Mouse (Mus musculus) stomach, postnatal 0 days (tissue): ENCODE results near the gene Ftsj3. TPM values are rescaled to one million over a fixed set of nuclear protein-coding genes. Genes with fewer than 3 reads are reported as not detected.

Source experiments
- ATAC-seq: fragments of 200-750 bp; cut with Nextera tagmentation; 2 replicates; pipeline ENCODE4 v1.8.0; 2017; ENCODE audit not compliant: low FRiP score, low TSS enrichment
- DNase-seq: peaks from one replicate; pipeline ENCODE4 v3.0.0-alpha.2; 2016; ENCODE audit warnings: low spot score
- H3K27ac ChIP-seq: fragments of 300-500 bp; sonication (generic); replicated peaks from 2 replicates; pipeline ENCODE4 v1.5.1; 2014; ENCODE audit warnings: mild to moderate bottlenecking, control low read depth
- H3K27me3 ChIP-seq: fragments of 300-500 bp; sonication (generic); 2 replicates; pipeline ENCODE4 v1.6.1; 2014; ENCODE audit warnings: low read length; ENCODE audit not compliant: control insufficient read depth, insufficient read depth
- H3K36me3 ChIP-seq: fragments of 300-500 bp; sonication (generic); 2 replicates; pipeline ENCODE4 v1.6.1; 2014; ENCODE audit warnings: low read length, mixed read lengths; ENCODE audit not compliant: control insufficient read depth, insufficient read depth
- H3K4me1 ChIP-seq: fragments of 300-500 bp; sonication (generic); replicated peaks from 2 replicates; pipeline ENCODE4 v1.6.1; 2014; ENCODE audit warnings: antibody characterized with exemption; ENCODE audit not compliant: control insufficient read depth, insufficient read depth
- H3K4me2 ChIP-seq: fragments of 300-500 bp; sonication (generic); replicated peaks from 2 replicates; pipeline ENCODE4 v1.6.1; 2014; ENCODE audit warnings: low read depth, mild to moderate bottlenecking, control low read depth, moderate library complexity
- H3K4me3 ChIP-seq: fragments of 300-500 bp; sonication (generic); 2 replicates; pipeline ENCODE4 v1.5.1; 2014; ENCODE audit warnings: low read depth, low read length, control low read depth
- H3K9ac ChIP-seq: fragments of 300-500 bp; sonication (generic); 2 replicates; pipeline ENCODE4 v1.6.1; 2014; ENCODE audit warnings: mild to moderate bottlenecking, low read length, control low read depth, mixed read lengths
- H3K9me3 ChIP-seq: fragments of 300-500 bp; sonication (generic); 2 replicates; pipeline ENCODE4 v1.6.1; 2016; ENCODE audit warnings: low read length; ENCODE audit not compliant: control insufficient read depth
- CTCF ChIP-seq: IDR thresholded peaks from 2 replicates; pipeline ENCODE4 v1.5.1; 2016; ENCODE audit warnings: antibody characterized with exemption, low read depth, mild to moderate bottlenecking, moderate library complexity
- EP300 ChIP-seq: optimal IDR thresholded peaks from 2 replicates; pipeline ENCODE3; 2016; ENCODE audit warnings: antibody characterized with exemption
- WGBS: fragments of 180-500 bp; shearing (Covaris S2); extraction: QIAGEN DNeasy Blood & Tissue Kit; methylation state at CpG from one replicate; pipeline ENCODE4 v1.1.7; 2014; 5-methylcytosine and 5-hydroxymethylcytosine counted together
- polyA plus RNA-seq: library from polyadenylated mRNA; unstranded; fragments of >200 nt; fragmentation: Nextera tagmentation; extraction: Ambion mirVana; gene quantifications from 2 replicates; pipeline ENCODE4 v1.2.1, GENCODE M21; 2015

Ftsj3 gene
- 24.4 and 24.5 TPM in 2 replicates for polyA plus RNA-seq

DNA sequence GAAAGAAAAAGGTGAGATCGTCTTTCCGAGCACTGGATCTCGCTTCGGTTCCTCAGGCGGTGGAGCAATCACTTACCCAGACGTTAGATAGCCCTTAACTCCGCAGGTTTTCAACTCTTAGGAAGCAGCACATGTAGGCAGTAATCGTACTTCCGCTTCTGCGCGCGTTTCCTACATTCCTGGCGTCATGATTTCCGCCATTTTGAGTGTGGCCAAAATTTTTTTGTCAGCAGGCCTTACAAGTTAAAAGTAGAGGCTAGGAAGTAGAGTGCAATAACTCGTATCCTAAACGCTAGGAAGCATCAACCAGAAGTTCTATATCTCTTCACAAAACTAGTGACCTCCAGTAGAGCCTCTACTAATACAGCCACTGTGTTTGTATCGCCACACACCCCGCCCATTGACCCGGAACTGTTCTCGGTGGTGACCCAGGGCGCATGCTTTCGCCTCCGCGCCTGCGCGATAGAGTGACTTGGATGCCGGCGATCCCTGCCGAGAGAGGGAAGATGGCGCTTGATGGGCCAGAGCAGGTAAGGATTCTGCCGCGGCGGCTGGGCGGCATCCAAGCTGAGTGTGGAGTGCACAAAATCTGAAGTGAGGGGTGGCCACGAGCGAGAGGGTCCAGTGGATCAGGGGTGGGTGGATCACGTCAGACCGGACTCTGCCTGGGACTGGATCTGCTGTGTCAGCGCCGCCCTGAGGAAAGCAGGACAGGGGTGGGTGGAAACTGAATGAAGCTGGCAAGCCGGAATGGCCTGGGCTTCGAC is at the start of gene Ftsj3, which contains the start of gene Psmc5:
TSS of gene Ftsj3 (minus strand) at position 395 of the 767 bp plus-strand sequence.
TSS of gene Psmc5 (plus strand) at position 470 of the 767 bp plus-strand sequence.
- peak within 1 kb of the TSS; percentile 70 for H3K9ac ChIP-seq
- H3K36me3 ChIP-seq, result no peaks in the 10 kb centered on the region; the same call in 1 of the 2 replicates
- under 1% methylated on average over 42 of the region's 42 CpGs for WGBS
- 0 out of 2 replicates have a peak, but pooled peaks cover 2% of the 10 kb centered on the region for H3K4me1 ChIP-seq
- H3K27ac ChIP-seq, result peak within 1 kb of the TSS; percentile 79
- DNase-seq (peak; percentile 96), ATAC-seq (peak; percentile 96)
- H3K9me3 ChIP-seq, result no peaks in the 10 kb centered on the region
- H3K4me2 ChIP-seq, result peak within 1 kb of the TSS; percentile 76
- no peaks in the 10 kb centered on the region for H3K27me3 ChIP-seq
- TF ChIP-seq EP300, result no peak
- peak; percentile 60 for TF ChIP-seq CTCF
- H3K4me3 ChIP-seq, result peak within 1 kb of the TSS; percentile 69

- no peaks in the 10 kb centered on the region for H3K36me3 ChIP-seq
- H3K4me2 ChIP-seq, result no peak overlapping the region
- no peaks in the 10 kb centered on the region for H3K9me3 ChIP-seq
- no peak overlapping the region for H3K9ac ChIP-seq
- DNase-seq (no peak), ATAC-seq (no peak)
- no peaks in the 10 kb centered on the region for H3K4me1 ChIP-seq
- no peak for TF ChIP-seq CTCF
- no peak for TF ChIP-seq EP300
- WGBS, result 74% methylated on average over 10 of the region's 10 CpGs
- H3K27me3 ChIP-seq, result no peaks in the 10 kb centered on the region
- no peak overlapping the region for H3K4me3 ChIP-seq
- no peak overlapping the region for H3K27ac ChIP-seq
These were observed 49.6 kb upstream of the Ftsj3 start for GRCm38 (mm10) chr11:106305348-106306064.

- Histone ChIP-seq H3K4me3 (no peak overlapping the region), H3K4me1 (no peaks in the 10 kb centered on the region), H3K27me3 (no peaks in the 10 kb centered on the region), H3K4me2 (no peak overlapping the region), H3K9ac (no peak overlapping the region), H3K27ac (no peak overlapping the region), H3K9me3 (no peaks in the 10 kb centered on the region), H3K36me3 (no peaks in the 10 kb centered on the region)
- 19% methylated on average over 2 of the region's 2 CpGs for WGBS
- TF ChIP-seq CTCF (peak; percentile 86), EP300 (no peak)
- DNase-seq (peak; percentile 74), ATAC-seq (peak; percentile 73; the same call in 1 of the 2 replicates)
These were observed 46.8 kb upstream of the Ftsj3 start for GRCm38 (mm10) chr11:106302634-106303033.

- no peak for DNase-seq
- Histone ChIP-seq H3K9ac (no peak within 1 kb of the TSS), H3K4me2 (no peak within 1 kb of the TSS), H3K9me3 (no peaks in the 10 kb centered on the region), H3K36me3 (no peaks in the 10 kb centered on the region), H3K4me3 (no peak within 1 kb of the TSS), H3K4me1 (no peaks in the 10 kb centered on the region), H3K27ac (no peak within 1 kb of the TSS), H3K27me3 (no peaks in the 10 kb centered on the region)
- 77% methylated on average over 9 of the region's 9 CpGs for WGBS
- TF ChIP-seq EP300 (no peak), CTCF (no peak)
- ATAC-seq, result no peak
These were observed 45.9 kb upstream of the Ftsj3 start, which contains the start of gene Gh for GRCm38 (mm10) chr11:106301765-106302164. Gene Gh, minus strand, starts transcription at chr11:106301865.

GRCm38 (mm10) chr11:106291861-106292260 is 36.0 kb upstream of the Ftsj3 start:
- DNase-seq (no peak), ATAC-seq (no peak)
- H3K4me2 ChIP-seq, result no peak overlapping the region
- H3K4me3 ChIP-seq, result no peak overlapping the region
- H3K27ac ChIP-seq, result no peak overlapping the region
- H3K27me3 ChIP-seq, result no peaks in the 10 kb centered on the region
- TF ChIP-seq CTCF, result no peak
- TF ChIP-seq EP300, result no peak
- H3K9me3 ChIP-seq, result no peaks in the 10 kb centered on the region
- WGBS, result 82% methylated on average over 2 of the region's 2 CpGs
- no peaks in the 10 kb centered on the region for H3K4me1 ChIP-seq
- H3K9ac ChIP-seq, result no peak overlapping the region
- no peaks in the 10 kb centered on the region for H3K36me3 ChIP-seq
